Mouse (Mus musculus): ENCODE measurements around the gene Acsf3. TPM values are rescaled to one million over a fixed set of nuclear protein-coding genes. Genes with fewer than 3 reads are reported as not detected.

Acsf3 gene
- polyA plus RNA-seq, 1 experiment = 5.0 TPM

- no peak overlapping the region for H3K4me3 ChIP-seq (replicated peaks; ENCODE audit: control insufficient read depth, low read depth, low read length)
- H3K4me1 ChIP-seq (ENCODE audit: control insufficient read depth, insufficient read depth, low read length) = no peaks in the 10 kb centered on the region
- 40% methylated on average over 9 of the region's 9 CpGs for WGBS
- TF ChIP-seq CTCF (IDR thresholded peaks at IDR 0.05; ENCODE audit: control insufficient read depth, insufficient read depth, low read length) (no peak), POLR2A (IDR thresholded peaks at IDR 0.05; ENCODE audit: borderline replicate concordance, control insufficient read depth, low read depth, low read length) (no peak)
- H3K27ac ChIP-seq (ENCODE audit: control insufficient read depth, insufficient read depth, low read depth, low read length, poor library complexity) = no peak overlapping the region
Measured at GRCm38 (mm10) chr8:122824986-122825385, 49.7 kb downstream of the Acsf3 start.

- Histone ChIP-seq H3K27ac (ENCODE audit: control insufficient read depth, insufficient read depth, low read depth, low read length, poor library complexity) (no peak overlapping the region), H3K4me1 (ENCODE audit: control insufficient read depth, insufficient read depth, low read length) (peaks cover 2% of the 10 kb centered on the region; the same call in 1 of the 2 replicates), H3K4me3 (replicated peaks; ENCODE audit: control insufficient read depth, low read depth, low read length) (no peak overlapping the region)
- TF ChIP-seq CTCF (IDR thresholded peaks at IDR 0.05; ENCODE audit: control insufficient read depth, insufficient read depth, low read length) (no peak), POLR2A (IDR thresholded peaks at IDR 0.05; ENCODE audit: borderline replicate concordance, control insufficient read depth, low read depth, low read length) (no peak)
- 20% methylated on average over 8 of the region's 8 CpGs for WGBS
Measured at GRCm38 (mm10) chr8:122825408-122825807, 50.1 kb downstream of the Acsf3 start.

- no peak overlapping the region for H3K4me3 ChIP-seq (replicated peaks; ENCODE audit: control insufficient read depth, low read depth, low read length)
- TF ChIP-seq POLR2A (IDR thresholded peaks at IDR 0.05; ENCODE audit: borderline replicate concordance, control insufficient read depth, low read depth, low read length) = no peak
- TF ChIP-seq CTCF (IDR thresholded peaks at IDR 0.05; ENCODE audit: control insufficient read depth, insufficient read depth, low read length) = no peak
- 88% methylated on average over 3 of the region's 3 CpGs for WGBS
- H3K27ac ChIP-seq (ENCODE audit: control insufficient read depth, insufficient read depth, low read depth, low read length, poor library complexity) = no peak overlapping the region
- peaks cover 2% of the 10 kb centered on the region; the same call in 1 of the 2 replicates for H3K4me1 ChIP-seq (ENCODE audit: control insufficient read depth, insufficient read depth, low read length)
Measured at GRCm38 (mm10) chr8:122829396-122829795, 54.1 kb downstream of the Acsf3 start.

- WGBS = 40% methylated on average over 8 of the region's 8 CpGs
- Histone ChIP-seq H3K4me3 (replicated peaks; ENCODE audit: control insufficient read depth, low read depth, low read length) (no peak overlapping the region), H3K27ac (ENCODE audit: control insufficient read depth, insufficient read depth, low read depth, low read length, poor library complexity) (no peak overlapping the region), H3K4me1 (ENCODE audit: control insufficient read depth, insufficient read depth, low read length) (peaks cover 2% of the 10 kb centered on the region; the same call in 1 of the 2 replicates)
- peak; percentile 100 for TF ChIP-seq CTCF (IDR thresholded peaks at IDR 0.05; ENCODE audit: control insufficient read depth, insufficient read depth, low read length)
- TF ChIP-seq POLR2A (IDR thresholded peaks at IDR 0.05; ENCODE audit: borderline replicate concordance, control insufficient read depth, low read depth, low read length) = no peak
Measured at GRCm38 (mm10) chr8:122830349-122831061, 55.2 kb downstream of the Acsf3 start.

- 79% methylated on average over 8 of the region's 8 CpGs for WGBS
- TF ChIP-seq CTCF (IDR thresholded peaks at IDR 0.05; ENCODE audit: control insufficient read depth, insufficient read depth, low read length) (no peak), POLR2A (IDR thresholded peaks at IDR 0.05; ENCODE audit: borderline replicate concordance, control insufficient read depth, low read depth, low read length) (no peak)
- Histone ChIP-seq H3K4me1 (ENCODE audit: control insufficient read depth, insufficient read depth, low read length) (peaks cover 2% of the 10 kb centered on the region; the same call in 1 of the 2 replicates), H3K4me3 (replicated peaks; ENCODE audit: control insufficient read depth, low read depth, low read length) (no peak overlapping the region), H3K27ac (ENCODE audit: control insufficient read depth, insufficient read depth, low read depth, low read length, poor library complexity) (no peak overlapping the region)
Measured at GRCm38 (mm10) chr8:122834416-122834815, 59.1 kb downstream of the Acsf3 start.

GRCm38 (mm10) chr8:122834971-122835370 lies 59.7 kb downstream of the Acsf3 start:
- TF ChIP-seq CTCF (IDR thresholded peaks at IDR 0.05; ENCODE audit: control insufficient read depth, insufficient read depth, low read length) (peak; percentile 94), POLR2A (IDR thresholded peaks at IDR 0.05; ENCODE audit: borderline replicate concordance, control insufficient read depth, low read depth, low read length) (no peak)
- peaks cover 2% of the 10 kb centered on the region; the same call in 1 of the 2 replicates for H3K4me1 ChIP-seq (ENCODE audit: control insufficient read depth, insufficient read depth, low read length)
- no peak overlapping the region for H3K4me3 ChIP-seq (replicated peaks; ENCODE audit: control insufficient read depth, low read depth, low read length)
- no peak overlapping the region for H3K27ac ChIP-seq (ENCODE audit: control insufficient read depth, insufficient read depth, low read depth, low read length, poor library complexity)
- WGBS = 9% methylated on average over 8 of the region's 8 CpGs

- 84% methylated on average over 12 of the region's 12 CpGs for WGBS
- Histone ChIP-seq H3K4me1 (ENCODE audit: control insufficient read depth, insufficient read depth, low read length) (no peaks in the 10 kb centered on the region), H3K27ac (ENCODE audit: control insufficient read depth, insufficient read depth, low read depth, low read length, poor library complexity) (no peak overlapping the region), H3K4me3 (replicated peaks; ENCODE audit: control insufficient read depth, low read depth, low read length) (no peak overlapping the region)
- no peak for TF ChIP-seq CTCF (IDR thresholded peaks at IDR 0.05; ENCODE audit: control insufficient read depth, insufficient read depth, low read length)
- TF ChIP-seq POLR2A (IDR thresholded peaks at IDR 0.05; ENCODE audit: borderline replicate concordance, control insufficient read depth, low read depth, low read length) = no peak
Measured at GRCm38 (mm10) chr8:122836199-122836598, 60.9 kb downstream of the Acsf3 start.

- no peak for TF ChIP-seq POLR2A (IDR thresholded peaks at IDR 0.05; ENCODE audit: borderline replicate concordance, control insufficient read depth, low read depth, low read length)
- WGBS = 86% methylated on average over 13 of the region's 13 CpGs
- H3K4me3 ChIP-seq (replicated peaks; ENCODE audit: control insufficient read depth, low read depth, low read length) = no peak overlapping the region
- H3K27ac ChIP-seq (ENCODE audit: control insufficient read depth, insufficient read depth, low read depth, low read length, poor library complexity) = no peak overlapping the region
- H3K4me1 ChIP-seq (ENCODE audit: control insufficient read depth, insufficient read depth, low read length) = no peaks in the 10 kb centered on the region
Measured at GRCm38 (mm10) chr8:122836696-122837095, 61.4 kb downstream of the Acsf3 start.

All from bone marrow, adult 2 months (tissue).